In the genomic region with DNA sequence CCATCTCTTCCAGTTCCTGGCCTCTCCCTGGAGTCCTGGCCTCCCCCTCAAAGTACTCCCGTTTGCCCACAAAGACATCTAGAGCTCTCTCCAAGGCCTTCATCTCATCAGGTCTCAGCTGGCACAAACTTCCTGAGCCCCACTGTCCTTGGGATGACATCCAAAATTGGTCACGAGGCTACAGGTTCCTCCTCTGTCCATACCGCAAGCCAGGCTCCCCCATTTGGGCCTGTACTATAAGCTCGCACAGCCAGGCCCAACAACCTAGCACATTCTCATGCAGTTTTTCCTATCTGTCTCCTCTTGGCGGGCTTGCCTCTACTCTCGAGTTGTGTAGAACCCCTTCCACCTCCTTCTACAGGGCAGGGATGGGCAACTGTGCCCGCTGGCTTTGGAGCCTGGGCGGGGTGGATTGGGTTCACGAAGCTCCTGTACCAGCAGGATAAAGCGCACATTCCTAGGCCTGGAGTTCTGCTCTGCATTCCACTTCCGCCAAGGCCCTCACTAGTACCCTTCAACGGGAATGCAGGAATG, we compare ENCODE assay signal across 8 mouse cellular contexts. TPM values are rescaled to one million over a fixed set of nuclear protein-coding genes. Genes with fewer than 3 reads are reported as not detected.
DNase-seq lines count a peak whose midpoint lies in the region; ATAC-seq and TF ChIP-seq lines count a peak whose summit lies in the region.

No protein-coding gene starts in this region.

- H3K9ac ChIP-seq in embryonic facial prominence, embryonic 13.5 days = peak overlapping the region; percentile 89
- peak overlapping the region; percentile 89 for H3K9ac ChIP-seq in kidney, postnatal 0 days (ENCODE audit: low read depth, low read length)
- no peak overlapping the region for H3K9ac ChIP-seq in neural tube, embryonic 12.5 days

- no peak for ATAC-seq in embryonic facial prominence, embryonic 13.5 days (ENCODE audit: insufficient number of reproducible peaks, insufficient read depth, low FRiP score, low TSS enrichment, low read depth)
- peak; percentile 42 for ATAC-seq in kidney, postnatal 0 days (replicated peaks; ENCODE audit: low FRiP score, low read depth)
- ATAC-seq in neural tube, embryonic 12.5 days (ENCODE audit: low FRiP score, low read depth) = no peak

- no peaks in the 10 kb centered on the region for H3K27me3 ChIP-seq in kidney, adult 2 months (replicated peaks; ENCODE audit: control insufficient read depth, insufficient read depth, low read length)
- peaks cover 19% of the 10 kb centered on the region for H3K27me3 ChIP-seq in embryonic facial prominence, embryonic 13.5 days
- H3K27me3 ChIP-seq in kidney, postnatal 0 days (ENCODE audit: insufficient read depth, low read length) = no peaks in the 10 kb centered on the region
- H3K27me3 ChIP-seq in neural tube, embryonic 12.5 days (replicated peaks) = peaks cover 32% of the 10 kb centered on the region

- TF ChIP-seq CTCF in kidney, adult 2 months (conservative IDR thresholded peaks at IDR 0.05; ENCODE audit: insufficient read depth, insufficient read length, low read depth, low read length) = no peak
- no peak for TF ChIP-seq CTCF in kidney, postnatal 0 days (IDR thresholded peaks at IDR 0.05; ENCODE audit: low read depth)

- no peaks in the 10 kb centered on the region for H3K9me3 ChIP-seq in embryonic facial prominence, embryonic 13.5 days
- H3K9me3 ChIP-seq in kidney, postnatal 0 days (replicated peaks; ENCODE audit: low read length) = no peaks in the 10 kb centered on the region
- no peaks in the 10 kb centered on the region for H3K9me3 ChIP-seq in neural tube, embryonic 12.5 days

- peak overlapping the region; percentile 89 for H3K4me2 ChIP-seq in embryonic facial prominence, embryonic 13.5 days
- H3K4me2 ChIP-seq in kidney, postnatal 0 days (ENCODE audit: low read length) = peak overlapping the region; percentile 98
- peak overlapping the region; percentile 100 for H3K4me2 ChIP-seq in neural tube, embryonic 12.5 days (replicated peaks)

- DNase-seq in kidney, adult 2 months = peak; percentile 71
- no peak for DNase-seq in kidney, postnatal 10 days
- DNase-seq in kidney, postnatal 0 days (ENCODE audit: low spot score) = no peak
- no peak for DNase-seq in urinary bladder, postnatal 36 days (ENCODE audit: low spot score in 2 of 2)
- no peak for DNase-seq in layer of hippocampus, postnatal 10 days (ENCODE audit: low spot score in 2 of 2)
- no peak for DNase-seq in gastrocnemius, postnatal 14 days

- H3K4me1 ChIP-seq in kidney, adult 2 months (ENCODE audit: control insufficient read depth, insufficient read depth, low read length) = peaks cover 25% of the 10 kb centered on the region; the same call in 1 of the 2 replicates
- H3K4me1 ChIP-seq in embryonic facial prominence, embryonic 13.5 days = peaks cover 37% of the 10 kb centered on the region
- H3K4me1 ChIP-seq in kidney, postnatal 0 days (replicated peaks; ENCODE audit: insufficient read depth, low read length) = peaks cover 9% of the 10 kb centered on the region; the same call in 1 of the 2 replicates
- H3K4me1 ChIP-seq in neural tube, embryonic 12.5 days = peaks cover 25% of the 10 kb centered on the region

- peak overlapping the region; percentile 71 for H3K4me3 ChIP-seq in kidney, adult 2 months (ENCODE audit: insufficient read depth, low read depth, low read length)
- H3K4me3 ChIP-seq in embryonic facial prominence, embryonic 13.5 days = peak overlapping the region; percentile 92
- peak overlapping the region; percentile 80 for H3K4me3 ChIP-seq in kidney, postnatal 0 days (replicated peaks; ENCODE audit: low read depth, low read length)
- H3K4me3 ChIP-seq in neural tube, embryonic 12.5 days = peak overlapping the region; percentile 86

- H3K27ac ChIP-seq in kidney, adult 2 months (ENCODE audit: insufficient read depth, low read depth, low read length) = peak overlapping the region; percentile 97
- H3K27ac ChIP-seq in embryonic facial prominence, embryonic 13.5 days = peak overlapping the region; percentile 87
- H3K27ac ChIP-seq in kidney, postnatal 0 days = peak overlapping the region; percentile 96
- no peak overlapping the region for H3K27ac ChIP-seq in neural tube, embryonic 12.5 days

- WGBS in kidney, adult 2 months = 29% methylated on average over 12 of the region's 12 CpGs
- 25% methylated on average over 12 of the region's 12 CpGs for WGBS in embryonic facial prominence, embryonic 13.5 days
- 39% methylated on average over 12 of the region's 12 CpGs for WGBS in kidney, postnatal 0 days
- 34% methylated on average over 12 of the region's 12 CpGs for WGBS in neural tube, embryonic 12.5 days

- intact Hi-C loops in gastrocnemius, postnatal 14 days (cut with DNase I; ENCODE audit: low total_unique reads) = no loop called here

- no peaks in the 10 kb centered on the region for H3K36me3 ChIP-seq in kidney, adult 2 months (ENCODE audit: control insufficient read depth, insufficient read depth, low read length)
- peaks cover 6% of the 10 kb centered on the region; the same call in 1 of the 2 replicates for H3K36me3 ChIP-seq in embryonic facial prominence, embryonic 13.5 days
- H3K36me3 ChIP-seq in kidney, postnatal 0 days (ENCODE audit: insufficient read depth, low read length) = no peaks in the 10 kb centered on the region; the same call in 1 of the 2 replicates
- no peaks in the 10 kb centered on the region for H3K36me3 ChIP-seq in neural tube, embryonic 12.5 days

- TF ChIP-seq POLR2A in kidney, adult 2 months (IDR thresholded peaks at IDR 0.05; ENCODE audit: low read depth, low read length) = no peak

RNA-seq across cellular contexts. Expression of a gene that starts 0.7 kb away (rescaled TPM):
- polyA plus RNA-seq in kidney, adult 2 months (2012; rRNA removed) = 63.4 and 75.3 TPM in 2 replicates
- polyA plus RNA-seq in embryonic facial prominence, embryonic 13.5 days (2015; fragmentation: Nextera tagmentation; extraction: Ambion mirVana) = 13.8 and 16.7 TPM in 2 replicates
- polyA plus RNA-seq in kidney, postnatal 0 days (2015; fragmentation: Nextera tagmentation; extraction: Ambion mirVana) = 13.6 and 13.9 TPM in 2 replicates
- polyA plus RNA-seq in neural tube, embryonic 12.5 days (2016; fragmentation: Nextera tagmentation; extraction: Ambion mirVana) = 22.2 and 23.2 TPM in 2 replicates
- 100 to 1,000 TPM; 180 to 199 TPM for total RNA-seq in layer of hippocampus, postnatal 10 days (2021)
- total RNA-seq in gastrocnemius, postnatal 14 days (2021) = 10 to 100 TPM; 10.9 to 14.4 TPM

RNA-seq across cellular contexts. Expression of a gene that starts 39.5 kb away (rescaled TPM):
- 19.6 and 23.7 TPM in 2 replicates for polyA plus RNA-seq in kidney, adult 2 months (2012; rRNA removed)
- polyA plus RNA-seq in embryonic facial prominence, embryonic 13.5 days (2015; fragmentation: Nextera tagmentation; extraction: Ambion mirVana) = 6.1 and 7.3 TPM in 2 replicates
- 7.8 TPM in 2 replicates for polyA plus RNA-seq in kidney, postnatal 0 days (2015; fragmentation: Nextera tagmentation; extraction: Ambion mirVana)
- polyA plus RNA-seq in neural tube, embryonic 12.5 days (2016; fragmentation: Nextera tagmentation; extraction: Ambion mirVana) = 5.1 and 5.8 TPM in 2 replicates
- total RNA-seq in layer of hippocampus, postnatal 10 days (2021) = 10 to 100 TPM in 1 of 2 experiments, 1 to 10 TPM in 1; 9.2 to 11.7 TPM
- 1 to 10 TPM; 3.2 to 4.1 TPM for total RNA-seq in gastrocnemius, postnatal 14 days (2021)

RNA-seq across cellular contexts. Expression of a gene that starts 42.3 kb away (rescaled TPM):
- polyA plus RNA-seq in kidney, adult 2 months (2012; rRNA removed) = 10.7 and 12.1 TPM in 2 replicates
- 2.3 and 3.1 TPM in 2 replicates for polyA plus RNA-seq in embryonic facial prominence, embryonic 13.5 days (2015; fragmentation: Nextera tagmentation; extraction: Ambion mirVana)
- polyA plus RNA-seq in kidney, postnatal 0 days (2015; fragmentation: Nextera tagmentation; extraction: Ambion mirVana) = 5.9 and 6.7 TPM in 2 replicates
- polyA plus RNA-seq in neural tube, embryonic 12.5 days (2016; fragmentation: Nextera tagmentation; extraction: Ambion mirVana) = 4.0 and 5.4 TPM in 2 replicates
- total RNA-seq in layer of hippocampus, postnatal 10 days (2021) = under 1 TPM; 0.33 to 0.80 TPM
- total RNA-seq in gastrocnemius, postnatal 14 days (2021) = 1 to 10 TPM; 1.3 to 2.1 TPM

RNA-seq across cellular contexts. Expression of a gene that starts 46.3 kb away (rescaled TPM):
- 85.3 and 90.6 TPM in 2 replicates for polyA plus RNA-seq in kidney, adult 2 months (2012; rRNA removed)
- 49.7 and 60.0 TPM in 2 replicates for polyA plus RNA-seq in embryonic facial prominence, embryonic 13.5 days (2015; fragmentation: Nextera tagmentation; extraction: Ambion mirVana)
- 72.5 and 114 TPM in 2 replicates for polyA plus RNA-seq in kidney, postnatal 0 days (2015; fragmentation: Nextera tagmentation; extraction: Ambion mirVana)
- polyA plus RNA-seq in neural tube, embryonic 12.5 days (2016; fragmentation: Nextera tagmentation; extraction: Ambion mirVana) = 184 and 201 TPM in 2 replicates
- 100 to 1,000 TPM; 182 to 185 TPM for total RNA-seq in layer of hippocampus, postnatal 10 days (2021)
- 10 to 100 TPM; 78.3 to 89.4 TPM for total RNA-seq in gastrocnemius, postnatal 14 days (2021)
